Mouse (Mus musculus) hindbrain, embryonic 14.5 days (tissue): Measurements from ENCODE around the gene Gm11127. TPM values are rescaled to one million over a fixed set of nuclear protein-coding genes. Genes with fewer than 3 reads are reported as not detected.
A peak's percentile ranks its signal among the peaks of the same experiment; 100 is the strongest.
"Not testable (repeated sequence)": the region's sequence is repeated elsewhere in the genome, so short reads cannot be mapped to it uniquely, and the experiment has no call there.

Source experiments
- ATAC-seq: fragments of 200-750 bp; cut with Nextera tagmentation; 2 replicates; pipeline ENCODE4 v1.8.0; 2017; ENCODE audit warnings: moderate number of reproducible peaks, mild to moderate bottlenecking, moderate TSS enrichment, moderate library complexity; ENCODE audit not compliant: low FRiP score
- DNase-seq: peaks from one replicate; pipeline ENCODE4 v3.0.0-alpha.2; 2015; ENCODE audit warnings: low spot score
- H3K27ac ChIP-seq: fragments of 300-500 bp; sonication (generic); 2 replicates; pipeline ENCODE4 v1.5.1; 2014; ENCODE audit warnings: mild to moderate bottlenecking, moderate library complexity
- H3K27me3 ChIP-seq: fragments of 300-500 bp; sonication (generic); 2 replicates; pipeline ENCODE4 v1.6.1; 2014; ENCODE audit warnings: mild to moderate bottlenecking, low read length, mixed read lengths; ENCODE audit not compliant: control insufficient read depth, insufficient read depth
- H3K36me3 ChIP-seq: fragments of 300-500 bp; sonication (generic); replicated peaks from 2 replicates; pipeline ENCODE4 v1.6.1; 2014; ENCODE audit not compliant: control insufficient read depth, insufficient read depth
- H3K4me1 ChIP-seq: fragments of 300-500 bp; sonication (generic); replicated peaks from 2 replicates; pipeline ENCODE4 v1.6.1; 2014; ENCODE audit warnings: antibody characterized with exemption, low read length, mixed read lengths; ENCODE audit not compliant: control insufficient read depth, insufficient read depth
- H3K4me2 ChIP-seq: fragments of 300-500 bp; sonication (generic); replicated peaks from 2 replicates; pipeline ENCODE4 v1.6.1; 2014; ENCODE audit warnings: mild to moderate bottlenecking, moderate library complexity
- H3K4me3 ChIP-seq: fragments of 300-500 bp; sonication (generic); replicated peaks from 2 replicates; pipeline ENCODE4 v1.5.1; 2014; ENCODE audit warnings: mild to moderate bottlenecking, low read length
- H3K9ac ChIP-seq: fragments of 300-500 bp; sonication (generic); 2 replicates; pipeline ENCODE4 v1.6.1; 2014
- H3K9me3 ChIP-seq: fragments of 300-500 bp; sonication (generic); 2 replicates; pipeline ENCODE4 v1.6.1; 2016; ENCODE audit warnings: low read length; ENCODE audit not compliant: control insufficient read depth
- WGBS: fragments of 180-500 bp; shearing (Covaris S2); extraction: QIAGEN DNeasy Blood & Tissue Kit; methylation state at CpG from one replicate; pipeline ENCODE4 v1.1.7; 2014; 5-methylcytosine and 5-hydroxymethylcytosine counted together
- polyA plus RNA-seq: library from polyadenylated mRNA; unstranded; fragments of >200 nt; fragmentation: Nextera tagmentation; extraction: Ambion mirVana; gene quantifications from 2 replicates; pipeline ENCODE4 v1.2.1, GENCODE M21; 2014

The Gm11127 gene
- polyA plus RNA-seq, 1 experiment from 2014 or later, result 0.25 TPM

GRCm38 (mm10) chr17:36035010-36035638, 23.0 kb downstream of the Gm11127 start:
- not testable (repeated sequence) for H3K27ac ChIP-seq, H3K4me3 ChIP-seq, H3K9ac ChIP-seq, H3K9me3 ChIP-seq, H3K27me3 ChIP-seq, H3K36me3 ChIP-seq, H3K4me2 ChIP-seq, H3K4me1 ChIP-seq
- 0 out of 2 replicates have a peak, but pooled peaks have one; percentile 44 for ATAC-seq
- peak; percentile 51 for DNase-seq
- whole genome bisulfite sequencing, result 46% methylated on average over 3 of the region's 3 CpGs

GRCm38 (mm10) chr17:36034524-36034923, 23.6 kb downstream of the Gm11127 start:
- not testable (repeated sequence) for H3K27me3 ChIP-seq, H3K4me3 ChIP-seq, H3K4me1 ChIP-seq, H3K9ac ChIP-seq, ATAC-seq, H3K27ac ChIP-seq, H3K4me2 ChIP-seq, H3K9me3 ChIP-seq, H3K36me3 ChIP-seq, DNase-seq
- 59% methylated on average over 3 of the region's 3 CpGs for WGBS

GRCm38 (mm10) chr17:36032351-36032875, 25.8 kb downstream of the Gm11127 start, which contains the start of gene H2-T23:
Gene H2-T23 (minus strand): TSS chr17:36032855.
- not testable (repeated sequence) for H3K4me1 ChIP-seq, H3K36me3 ChIP-seq, H3K27me3 ChIP-seq, H3K27ac ChIP-seq, H3K9me3 ChIP-seq
- Histone ChIP-seq H3K4me2 (peak within 1 kb of the TSS; percentile 83), H3K9ac (peak within 1 kb of the TSS; percentile 56), H3K4me3 (peak within 1 kb of the TSS; percentile 37)
- ATAC-seq (0 out of 2 replicates have a peak, but pooled peaks have one; percentile 14), DNase-seq (peak; percentile 25)
- WGBS, result under 1% methylated on average over 25 of the region's 25 CpGs

DNA sequence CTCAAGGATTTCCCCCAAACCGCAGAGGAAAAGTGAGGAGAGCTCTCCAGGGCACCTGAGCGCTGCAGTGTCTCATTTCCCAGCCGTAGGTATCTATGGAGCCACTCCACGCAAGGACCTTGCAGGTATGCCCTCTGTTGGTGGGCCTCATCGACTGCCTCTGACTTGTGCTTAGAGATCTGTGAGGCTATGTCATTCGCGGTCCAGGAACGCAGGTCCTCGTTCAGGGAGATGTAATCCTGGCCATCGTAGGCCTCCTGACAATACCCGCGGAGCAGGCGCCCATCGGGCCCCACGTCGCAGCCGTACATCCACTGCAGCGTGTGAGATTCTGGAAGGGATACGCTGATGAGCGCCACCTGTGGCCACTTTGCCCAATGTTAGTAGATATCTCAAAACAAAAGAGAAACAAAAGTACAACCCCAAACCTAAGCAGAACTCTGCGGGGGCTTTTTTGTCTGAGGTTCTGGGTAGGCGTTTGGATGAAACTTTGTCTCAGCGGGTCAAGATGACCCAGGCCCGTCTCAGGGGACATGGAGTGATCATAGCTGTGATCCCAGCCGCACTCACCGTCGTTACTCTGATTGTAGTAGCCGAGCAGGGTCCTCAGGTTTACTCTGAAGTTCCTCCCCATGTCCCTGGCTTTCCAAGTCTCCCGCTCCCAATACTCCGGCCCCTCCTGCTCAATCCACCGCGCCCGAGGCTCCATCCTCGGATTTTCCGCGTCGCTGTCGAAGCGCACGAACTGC, 26.4 kb downstream of the Gm11127 start:
- not testable (repeated sequence) for DNase-seq, H3K9me3 ChIP-seq, H3K27ac ChIP-seq, H3K4me1 ChIP-seq, H3K36me3 ChIP-seq, H3K27me3 ChIP-seq
- 1% methylated on average over 40 of the region's 40 CpGs for WGBS
- peak; percentile 75 for ATAC-seq
- peak overlapping the region; percentile 83 for H3K4me2 ChIP-seq
- H3K9ac ChIP-seq, result peak overlapping the region; percentile 56
- H3K4me3 ChIP-seq, result peak overlapping the region; percentile 37

- not testable (repeated sequence) for H3K9me3 ChIP-seq, DNase-seq, H3K27me3 ChIP-seq, H3K36me3 ChIP-seq, H3K9ac ChIP-seq, H3K4me1 ChIP-seq, H3K27ac ChIP-seq
- 36% methylated on average over 8 of the region's 8 CpGs for WGBS
- Histone ChIP-seq H3K4me2 (peak overlapping the region; percentile 83), H3K4me3 (peak overlapping the region; percentile 37)
- ATAC-seq, result peak; percentile 15; the same call in 1 of the 2 replicates
Measured at GRCm38 (mm10) chr17:36030703-36031582, 27.2 kb downstream of the Gm11127 start.

DNA sequence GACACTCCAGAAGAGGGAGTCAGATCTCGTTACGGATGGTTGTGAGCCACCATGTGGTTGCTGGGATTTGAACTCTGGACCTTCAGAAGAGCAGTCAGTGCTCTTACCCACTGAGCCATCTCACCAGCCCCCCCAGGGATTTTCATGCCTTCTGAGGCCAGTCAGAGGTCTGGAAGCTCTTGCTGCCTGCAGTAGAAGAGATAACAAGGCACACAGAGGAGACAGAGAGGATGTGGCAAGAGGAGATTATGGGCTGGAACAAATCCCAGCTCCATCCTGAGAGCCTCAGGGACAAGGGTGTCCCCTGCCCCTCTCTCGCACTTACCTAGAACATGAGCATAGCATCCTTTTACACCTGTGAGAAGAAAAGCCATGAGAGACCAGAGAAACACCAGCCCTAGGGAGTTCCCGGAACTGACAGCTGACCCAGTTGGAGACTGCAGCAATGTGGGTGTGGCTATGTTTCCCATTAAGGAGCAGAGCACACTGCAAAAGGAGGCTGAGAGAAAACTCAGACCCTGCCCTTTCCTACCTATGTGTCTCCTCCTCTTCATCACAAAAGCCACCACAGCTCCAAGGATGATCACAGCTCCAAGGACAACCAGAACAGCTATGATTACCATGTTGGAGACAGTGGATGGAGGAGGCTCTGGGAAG, 28.0 kb downstream of the Gm11127 start:
- H3K4me1 ChIP-seq, H3K36me3 ChIP-seq, H3K4me3 ChIP-seq, DNase-seq, H3K9me3 ChIP-seq, H3K4me2 ChIP-seq, H3K27ac ChIP-seq, H3K9ac ChIP-seq, H3K27me3 ChIP-seq, ATAC-seq: not testable (repeated sequence)
- 71% methylated on average over 2 of the region's 4 CpGs for WGBS

GRCm38 (mm10) chr17:36028879-36029619, 29.1 kb downstream of the Gm11127 start:
- ATAC-seq (no peak), DNase-seq (no peak)
- Histone ChIP-seq H3K27me3 (peaks cover 6% of the 10 kb centered on the region; the same call in 1 of the 2 replicates), H3K4me2 (no peak overlapping the region), H3K36me3 (no peaks in the 10 kb centered on the region), H3K4me1 (peaks cover 9% of the 10 kb centered on the region; the same call in 1 of the 2 replicates), H3K9me3 (no peaks in the 10 kb centered on the region), H3K4me3 (no peak overlapping the region), H3K9ac (no peak overlapping the region), H3K27ac (no peak overlapping the region)
- WGBS, result 73% methylated on average over 7 of the region's 7 CpGs

DNA sequence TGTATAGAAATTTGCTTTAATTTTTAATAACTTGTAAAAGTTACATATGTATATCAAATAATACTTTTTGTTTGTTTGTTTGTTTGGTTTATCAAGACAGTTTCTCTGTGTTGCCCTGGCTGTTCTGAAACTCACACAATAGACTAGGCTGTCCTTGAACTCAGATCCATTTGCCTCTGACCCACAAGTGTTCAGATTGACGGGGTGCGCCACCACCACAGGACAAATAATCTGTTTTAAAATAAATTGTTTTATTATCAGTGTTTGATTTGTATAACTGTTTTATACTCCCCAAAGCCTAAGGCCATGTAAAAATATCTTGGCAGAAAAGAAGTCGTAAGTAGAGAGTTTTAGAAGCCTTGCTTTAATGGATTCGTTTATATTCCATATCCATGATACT, 30.5 kb downstream of the Gm11127 start:
- Histone ChIP-seq H3K9ac (no peak overlapping the region), H3K4me2 (no peak overlapping the region), H3K4me3 (no peak overlapping the region), H3K27ac (no peak overlapping the region), H3K27me3 (peaks cover 5% of the 10 kb centered on the region; the same call in 1 of the 2 replicates), H3K36me3 (no peaks in the 10 kb centered on the region), H3K9me3 (no peaks in the 10 kb centered on the region), H3K4me1 (peaks cover 9% of the 10 kb centered on the region; the same call in 1 of the 2 replicates)
- DNase-seq, result no peak
- WGBS, result 97% methylated on average over 4 of the region's 4 CpGs
- ATAC-seq, result no peak
